Mouse (Mus musculus) liver, adult 2 months (tissue): Measurements from ENCODE around the gene Dcxr. TPM values are rescaled to one million over a fixed set of nuclear protein-coding genes. Genes with fewer than 3 reads are reported as not detected.

Experiments
- DNase-seq: peaks from one replicate; pipeline ENCODE4 v3.0.0-alpha.2; 2011; ENCODE audit warnings: low read depth, low spot score; ENCODE audit errors: extremely low read depth
- H3K27ac ChIP-seq: fragments of 200-500 bp; replicated peaks from 2 replicates; pipeline ENCODE4 v1.5.1; 2012; ENCODE audit warnings: low read depth, mild to moderate bottlenecking, control low read depth, inconsistent platforms, low read length; ENCODE audit not compliant: insufficient read depth
- H3K27me3 ChIP-seq: fragments of 200-500 bp; 2 replicates; pipeline ENCODE4 v1.6.1; 2012; ENCODE audit warnings: mild to moderate bottlenecking, moderate library complexity, low read length, inconsistent platforms; ENCODE audit not compliant: control insufficient read depth, insufficient read depth
- H3K36me3 ChIP-seq: fragments of 200-500 bp; 2 replicates; pipeline ENCODE4 v1.6.1; 2012; ENCODE audit warnings: low read length, inconsistent platforms; ENCODE audit not compliant: control insufficient read depth, insufficient read depth
- H3K4me1 ChIP-seq: fragments of 200-500 bp; 2 replicates; pipeline ENCODE4 v1.6.1; 2011; ENCODE audit warnings: low read length; ENCODE audit not compliant: control insufficient read depth, insufficient read depth
- H3K4me3 ChIP-seq: fragments of 200-500 bp; 2 replicates; pipeline ENCODE4 v1.5.1; 2011; ENCODE audit warnings: low read depth, mild to moderate bottlenecking, control low read depth, low read length, moderate library complexity; ENCODE audit not compliant: insufficient read depth
- H3K79me2 ChIP-seq: fragments of 200-500 bp; 2 replicates; pipeline ENCODE4 v1.6.1; 2012; ENCODE audit warnings: inconsistent platforms, mild to moderate bottlenecking, low read length, moderate library complexity; ENCODE audit not compliant: control insufficient read depth, insufficient read depth
- H3K9ac ChIP-seq: fragments of 200-500 bp; 2 replicates; pipeline ENCODE4 v1.6.1; 2012; ENCODE audit warnings: low read depth, mild to moderate bottlenecking, control low read depth, inconsistent platforms, low read length
- CTCF ChIP-seq: fragments of 200-500 bp; IDR thresholded peaks from 2 replicates; pipeline ENCODE4 v1.5.1; 2011; ENCODE audit warnings: low read depth, low read length, control low read depth
- POLR2A ChIP-seq: fragments of 200-500 bp; IDR thresholded peaks from 2 replicates; pipeline ENCODE4 v1.6.1; 2011; ENCODE audit warnings: low read length, control low read depth; ENCODE audit not compliant: insufficient read depth; ENCODE audit errors: extremely low read depth
- WGBS: fragments of 180-500 bp; shearing (Covaris S2); methylation state at CpG from one replicate; pipeline ENCODE4 v1.1.7; 2018; 5-methylcytosine and 5-hydroxymethylcytosine counted together
- polyA plus RNA-seq: library from polyadenylated mRNA; depleted of rRNA; stranded (reverse); fragments of >200 nt; gene quantifications from 2 replicates; pipeline ENCODE4 v1.2.3, GENCODE M21; 2012
- total RNA-seq: library from RNA; depleted of rRNA; stranded (reverse); fragments of >200 nt; gene quantifications from 2 replicates; pipeline ENCODE4 v1.2.3, GENCODE M21; 2014

The Dcxr gene
- total and polyA plus RNA-seq, 2 experiments, result 230 to 512 TPM

- peak; percentile 84 for DNase-seq
- Histone ChIP-seq H3K9ac (peak overlapping the region; percentile 14; the same call in 1 of the 2 replicates), H3K4me1 (peaks cover 38% of the 10 kb centered on the region), H3K4me3 (no peak overlapping the region), H3K79me2 (peaks cover 7% of the 10 kb centered on the region; the same call in 1 of the 2 replicates), H3K27me3 (no peaks in the 10 kb centered on the region), H3K36me3 (no peaks in the 10 kb centered on the region), H3K27ac (peak overlapping the region; percentile 74)
- TF ChIP-seq CTCF (no peak), POLR2A (no peak)
- WGBS, result 43% methylated on average over 12 of the region's 12 CpGs
These were observed 31.4 kb downstream of the Dcxr start for GRCm38 (mm10) chr11:120695641-120696040.

- no peak for DNase-seq
- Histone ChIP-seq H3K27ac (peak overlapping the region; percentile 68), H3K36me3 (0 out of 2 replicates have a peak, but pooled peaks cover under 1% of the 10 kb centered on the region), H3K4me1 (peaks cover 38% of the 10 kb centered on the region), H3K27me3 (no peaks in the 10 kb centered on the region), H3K4me3 (no peak overlapping the region), H3K79me2 (peaks cover 10% of the 10 kb centered on the region; the same call in 1 of the 2 replicates), H3K9ac (no peak overlapping the region)
- WGBS, result 18% methylated on average over 4 of the region's 4 CpGs
- TF ChIP-seq POLR2A (no peak), CTCF (no peak)
These were observed 31.9 kb downstream of the Dcxr start for GRCm38 (mm10) chr11:120695184-120695583.

- Histone ChIP-seq H3K9ac (no peak overlapping the region), H3K27ac (peak overlapping the region; percentile 68), H3K36me3 (peaks cover 9% of the 10 kb centered on the region; the same call in 1 of the 2 replicates), H3K79me2 (peaks cover 16% of the 10 kb centered on the region; the same call in 1 of the 2 replicates), H3K4me3 (no peak overlapping the region), H3K27me3 (no peaks in the 10 kb centered on the region), H3K4me1 (peaks cover 38% of the 10 kb centered on the region)
- no peak for DNase-seq
- whole genome bisulfite sequencing, result 64% methylated on average over 3 of the region's 3 CpGs
- TF ChIP-seq POLR2A (no peak), CTCF (no peak)
These were observed 33.6 kb downstream of the Dcxr start for GRCm38 (mm10) chr11:120693461-120693860.

- Histone ChIP-seq H3K9ac (0 out of 2 replicates have a peak overlapping the region, but pooled peaks have one; percentile 25), H3K36me3 (peaks cover 9% of the 10 kb centered on the region; the same call in 1 of the 2 replicates), H3K27me3 (no peaks in the 10 kb centered on the region), H3K4me1 (peaks cover 41% of the 10 kb centered on the region), H3K79me2 (peaks cover 25% of the 10 kb centered on the region; the same call in 1 of the 2 replicates), H3K4me3 (no peak overlapping the region), H3K27ac (peak overlapping the region; percentile 87)
- WGBS, result 31% methylated on average over 4 of the region's 4 CpGs
- peak; percentile 91 for DNase-seq
- TF ChIP-seq POLR2A (no peak), CTCF (peak; percentile 28)
These were observed 34.5 kb downstream of the Dcxr start for GRCm38 (mm10) chr11:120692471-120693011.

- Histone ChIP-seq H3K4me3 (no peak overlapping the region), H3K4me1 (peaks cover 54% of the 10 kb centered on the region), H3K36me3 (peaks cover 11% of the 10 kb centered on the region; the same call in 1 of the 2 replicates), H3K9ac (no peak overlapping the region), H3K27me3 (no peaks in the 10 kb centered on the region), H3K79me2 (peaks cover 30% of the 10 kb centered on the region; the same call in 1 of the 2 replicates), H3K27ac (no peak overlapping the region)
- no peak for TF ChIP-seq POLR2A
- TF ChIP-seq CTCF, result no peak
- WGBS, result 90% methylated on average over 3 of the region's 3 CpGs
- DNase-seq, result no peak
These were observed 37.7 kb downstream of the Dcxr start for GRCm38 (mm10) chr11:120689365-120689764.

GRCm38 (mm10) chr11:120686650-120687272, 40.3 kb downstream of the Dcxr start:
- TF ChIP-seq POLR2A (0 out of 2 replicates have a peak, but pooled peaks have one; percentile 15), CTCF (no peak)
- H3K4me1 ChIP-seq, result peaks cover 52% of the 10 kb centered on the region
- peaks cover 14% of the 10 kb centered on the region; the same call in 1 of the 2 replicates for H3K36me3 ChIP-seq
- peak overlapping the region; percentile 98 for H3K27ac ChIP-seq
- no peak overlapping the region for H3K4me3 ChIP-seq
- WGBS, result 30% methylated on average over 20 of the region's 20 CpGs
- peak overlapping the region; percentile 71 for H3K9ac ChIP-seq
- peak; percentile 83 for DNase-seq
- peaks cover 35% of the 10 kb centered on the region; the same call in 1 of the 2 replicates for H3K79me2 ChIP-seq
- no peaks in the 10 kb centered on the region for H3K27me3 ChIP-seq
